Mouse (Mus musculus): Measurements from ENCODE around the gene Prpsap2.

Gene Prpsap2

GRCm38 (mm10) chr11:61715130-61715529 lies 46.8 kb downstream of the Prpsap2 start:
- no peak for DNase-seq (ENCODE audit: low read depth, low spot score)

- peak; percentile 76 for DNase-seq (ENCODE audit: low read depth, low spot score)
These were observed 47.4 kb downstream of the Prpsap2 start for GRCm38 (mm10) chr11:61714346-61715117.

GRCm38 (mm10) chr11:61713157-61713855 lies 48.6 kb downstream of the Prpsap2 start:
- DNase-seq (ENCODE audit: low read depth, low spot score): no peak

GRCm38 (mm10) chr11:61708928-61709327 lies 53.0 kb downstream of the Prpsap2 start:
- no peak for DNase-seq (ENCODE audit: low read depth, low spot score)

- no peak for DNase-seq (ENCODE audit: low read depth, low spot score)
These were observed 55.7 kb downstream of the Prpsap2 start for GRCm38 (mm10) chr11:61706232-61706631.

GRCm38 (mm10) chr11:61705581-61705980 lies 56.3 kb downstream of the Prpsap2 start:
- no peak for DNase-seq (ENCODE audit: low read depth, low spot score)

GRCm38 (mm10) chr11:61702494-61702893 lies 59.4 kb downstream of the Prpsap2 start:
- no peak for DNase-seq (ENCODE audit: low read depth, low spot score)

GRCm38 (mm10) chr11:61701696-61702095 lies 60.2 kb downstream of the Prpsap2 start:
- no peak for DNase-seq (ENCODE audit: low read depth, low spot score)

GRCm38 (mm10) chr11:61699933-61700332 lies 62.0 kb downstream of the Prpsap2 start:
- DNase-seq (ENCODE audit: low read depth, low spot score): no peak

- DNase-seq (ENCODE audit: low read depth, low spot score): no peak
These were observed 62.4 kb downstream of the Prpsap2 start for GRCm38 (mm10) chr11:61699460-61699859.

GRCm38 (mm10) chr11:61698852-61699251 lies 63.0 kb downstream of the Prpsap2 start:
- DNase-seq (ENCODE audit: low read depth, low spot score): no peak

- DNase-seq (ENCODE audit: low read depth, low spot score): no peak
These were observed 68.9 kb downstream of the Prpsap2 start for GRCm38 (mm10) chr11:61692996-61693395.

GRCm38 (mm10) chr11:61687595-61687994 lies 74.3 kb downstream of the Prpsap2 start:
- no peak for DNase-seq (ENCODE audit: low read depth, low spot score)

GRCm38 (mm10) chr11:61686906-61687453 lies 74.9 kb downstream of the Prpsap2 start:
- DNase-seq (ENCODE audit: low read depth, low spot score): no peak

GRCm38 (mm10) chr11:61686141-61686540 lies 75.7 kb downstream of the Prpsap2 start:
- no peak for DNase-seq (ENCODE audit: low read depth, low spot score)

GRCm38 (mm10) chr11:61685119-61685725 lies 76.7 kb downstream of the Prpsap2 start:
- DNase-seq (ENCODE audit: low read depth, low spot score): no peak

- peak; percentile 44 for DNase-seq (ENCODE audit: low read depth, low spot score)
These were observed 77.8 kb downstream of the Prpsap2 start, which contains the start of gene Fam83g for GRCm38 (mm10) chr11:61683907-61684731. Fam83g (plus strand) TSS chr11:61684091.
